Mouse (Mus musculus) heart, adult 2 months (tissue): ENCODE results near the gene Grrp1. TPM values are rescaled to one million over a fixed set of nuclear protein-coding genes. Genes with fewer than 3 reads are reported as not detected.

ENCODE experiments used
- DNase-seq, 2 experiments: peaks; one replicate each; pipeline ENCODE4 v3.0.0; 2021
- H3K27ac ChIP-seq: fragments of 200-600 bp; 2 replicates; pipeline ENCODE4 v1.8.1; 2022
- H3K27me3 ChIP-seq: fragments of 200-500 bp; 2 replicates; pipeline ENCODE4 v1.6.1; 2012; ENCODE audit warnings: mild to moderate bottlenecking, low read length, inconsistent platforms, mixed read lengths; ENCODE audit not compliant: control insufficient read depth, insufficient read depth
- H3K36me3 ChIP-seq: fragments of 200-500 bp; 2 replicates; pipeline ENCODE4 v1.6.1; 2012; ENCODE audit warnings: low read length, inconsistent platforms; ENCODE audit not compliant: control insufficient read depth, insufficient read depth
- H3K4me1 ChIP-seq: fragments of 200-500 bp; 2 replicates; pipeline ENCODE4 v1.6.1; 2011; ENCODE audit warnings: low read length; ENCODE audit not compliant: control insufficient read depth, insufficient read depth
- H3K4me3 ChIP-seq: fragments of 200-600 bp; 2 replicates; pipeline ENCODE4 v1.8.1; 2022
- H3K79me2 ChIP-seq: fragments of 200-500 bp; replicated peaks from 2 replicates; pipeline ENCODE4 v1.6.1; 2012; ENCODE audit warnings: mild to moderate bottlenecking, inconsistent platforms, low read length, moderate library complexity, mixed read lengths; ENCODE audit not compliant: control insufficient read depth, insufficient read depth
- H3K9ac ChIP-seq: fragments of 200-500 bp; 2 replicates; pipeline ENCODE4 v1.6.1; 2012; ENCODE audit warnings: low read depth, mild to moderate bottlenecking, control low read depth, inconsistent platforms, low read length, mixed read lengths
- CTCF ChIP-seq: fragments of 200-600 bp; IDR thresholded peaks from 2 replicates; pipeline ENCODE4 v1.8.1; 2022; ENCODE audit warnings: antibody characterized with exemption, mild to moderate bottlenecking, moderate library complexity
- EP300 ChIP-seq: fragments of 200-500 bp; IDR thresholded peaks from 2 replicates; pipeline ENCODE4 v1.6.1; 2011; ENCODE audit warnings: low read depth, low read length, control low read depth; ENCODE audit not compliant: insufficient read depth
- POLR2A ChIP-seq: fragments of 200-500 bp; IDR thresholded peaks from 2 replicates; pipeline ENCODE4 v1.6.1; 2011; ENCODE audit warnings: mild to moderate bottlenecking, low read depth, low read length, control low read depth; ENCODE audit not compliant: insufficient read depth
- WGBS: fragments of 180-500 bp; shearing (Covaris S2); methylation state at CpG from one replicate; pipeline ENCODE4 v1.1.7; 2018; 5-methylcytosine and 5-hydroxymethylcytosine counted together
- intact Hi-C: fragments of 180-260 bp; cut with DNase I; formaldehyde crosslinking; loops from one replicate; pipeline ENCODE4 v1.15.1; 2025
- polyA plus RNA-seq: library from polyadenylated mRNA; depleted of rRNA; stranded (reverse); fragments of >200 nt; gene quantifications from 2 replicates; pipeline ENCODE4 v1.2.3, GENCODE M21; 2012
- total RNA-seq, 2 experiments: library from RNA; stranded (reverse); gene quantifications; 2 replicates each; pipeline ENCODE4 v1.2.3; 2021

The Grrp1 gene
- total and polyA plus RNA-seq, 3 experiments = 5.2 to 11.0 (median 5.7) TPM

DNA sequence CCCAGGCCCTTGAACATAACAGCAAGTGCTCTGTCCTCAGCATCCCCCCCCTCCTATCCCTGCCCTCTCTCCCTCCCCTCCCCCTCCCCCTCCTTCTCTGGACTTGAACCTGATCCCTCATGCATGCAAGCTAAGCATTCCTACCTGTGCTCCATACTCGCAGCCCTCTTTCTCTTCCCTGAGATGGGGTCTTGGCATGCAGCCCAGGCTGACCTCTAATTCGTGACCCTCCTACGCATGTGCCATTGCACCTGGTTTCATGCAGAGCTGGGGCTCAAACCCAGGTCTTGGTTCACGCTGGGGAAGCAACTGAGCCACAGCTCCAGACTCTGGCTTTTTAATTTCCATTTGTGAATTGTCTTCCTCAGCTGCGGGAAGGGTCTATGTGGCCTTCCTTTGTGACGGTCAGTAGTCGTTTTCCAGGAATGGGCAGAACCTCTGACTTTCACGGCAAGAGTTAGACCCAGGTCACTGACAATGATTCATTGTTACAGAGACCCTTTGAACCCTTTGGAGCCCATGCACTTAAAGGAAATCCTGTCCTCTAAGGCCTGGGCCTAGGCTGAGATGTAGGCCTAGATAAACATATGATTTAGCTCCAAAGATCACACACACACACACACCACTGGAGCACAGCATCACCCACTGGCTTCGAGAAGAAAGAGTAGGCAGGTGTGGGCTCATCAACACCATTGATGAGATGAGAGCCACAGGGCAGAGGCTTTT, 12.1 kb upstream of the Grrp1 start:
- no peak for DNase-seq
- intact Hi-C loops = no loop called here
- Histone ChIP-seq H3K79me2 (no peaks in the 10 kb centered on the region), H3K4me3 (no peak overlapping the region), H3K4me1 (peaks cover 4% of the 10 kb centered on the region; the same call in 1 of the 2 replicates), H3K9ac (no peak overlapping the region), H3K27me3 (no peaks in the 10 kb centered on the region), H3K27ac (peak overlapping the region; percentile 47; the same call in 1 of the 2 replicates), H3K36me3 (no peaks in the 10 kb centered on the region)
- TF ChIP-seq EP300 = no peak
- peak; percentile 21; the same call in 1 of the 2 replicates for TF ChIP-seq CTCF
- 54% methylated on average over 9 of the region's 9 CpGs for WGBS

DNA sequence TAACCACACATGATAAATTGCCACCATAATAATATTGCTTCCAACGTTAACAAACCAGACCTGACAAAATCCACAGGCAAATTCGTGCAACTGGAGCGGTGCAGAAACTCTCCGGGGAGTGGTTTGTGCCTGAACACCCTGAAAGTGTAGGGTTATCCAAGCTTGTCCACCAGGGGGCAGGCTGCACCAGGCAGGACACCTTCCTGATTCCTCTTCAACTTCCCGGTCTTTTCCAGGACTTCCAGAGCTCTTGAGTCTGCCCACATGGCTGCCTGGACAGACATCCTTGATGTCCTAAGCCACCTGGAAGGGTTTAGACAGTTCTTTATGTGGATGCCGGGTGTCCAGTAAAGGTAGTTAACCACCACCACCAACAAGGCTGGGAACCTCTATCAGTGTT, 9.3 kb upstream of the Grrp1 start:
- Histone ChIP-seq H3K79me2 (no peaks in the 10 kb centered on the region), H3K27me3 (no peaks in the 10 kb centered on the region), H3K4me1 (peaks cover 4% of the 10 kb centered on the region; the same call in 1 of the 2 replicates), H3K4me3 (no peak overlapping the region), H3K9ac (no peak overlapping the region), H3K36me3 (no peaks in the 10 kb centered on the region), H3K27ac (no peak overlapping the region)
- 30% methylated on average over 6 of the region's 6 CpGs for WGBS
- intact Hi-C loops = loop anchor here (5.0 kb wide), 2 partner anchors 94 to 124 kb away; no protein-coding TSS in a partner anchor
- TF ChIP-seq CTCF (peak; percentile 86), EP300 (0 out of 2 replicates have a peak, but pooled peaks have one; percentile 42), POLR2A (no peak)
- peak in 1 of 2 experiments; percentile 69 for DNase-seq

DNA sequence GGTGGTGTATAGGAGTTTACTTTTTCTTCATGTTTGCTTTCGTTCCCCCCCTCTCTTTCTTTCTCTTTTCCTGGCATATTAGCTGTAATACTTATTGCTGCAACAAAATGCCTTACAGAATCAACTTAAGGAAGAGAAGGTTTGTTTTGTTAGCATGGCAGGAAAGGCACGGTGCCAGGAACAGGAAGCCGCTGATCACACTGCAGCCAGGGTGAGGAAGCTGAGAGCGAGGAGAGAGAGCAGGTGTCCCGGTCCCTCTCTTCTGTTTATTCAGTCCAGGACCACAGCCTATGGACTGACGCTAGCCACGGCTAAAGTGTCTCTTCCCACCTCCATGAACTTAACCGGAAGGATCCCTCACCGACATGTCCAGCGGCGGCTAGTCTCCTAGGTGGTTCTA, 4.4 kb upstream of the Grrp1 start:
- TF ChIP-seq CTCF (no peak), POLR2A (no peak), EP300 (no peak)
- no peak for DNase-seq
- Histone ChIP-seq H3K27me3 (no peaks in the 10 kb centered on the region), H3K79me2 (no peaks in the 10 kb centered on the region), H3K9ac (no peak overlapping the region), H3K4me3 (no peak overlapping the region), H3K27ac (peak overlapping the region; percentile 75), H3K36me3 (no peaks in the 10 kb centered on the region), H3K4me1 (peaks cover 7% of the 10 kb centered on the region)
- intact Hi-C loops = no loop called here
- 45% methylated on average over 11 of the region's 11 CpGs for WGBS

DNA sequence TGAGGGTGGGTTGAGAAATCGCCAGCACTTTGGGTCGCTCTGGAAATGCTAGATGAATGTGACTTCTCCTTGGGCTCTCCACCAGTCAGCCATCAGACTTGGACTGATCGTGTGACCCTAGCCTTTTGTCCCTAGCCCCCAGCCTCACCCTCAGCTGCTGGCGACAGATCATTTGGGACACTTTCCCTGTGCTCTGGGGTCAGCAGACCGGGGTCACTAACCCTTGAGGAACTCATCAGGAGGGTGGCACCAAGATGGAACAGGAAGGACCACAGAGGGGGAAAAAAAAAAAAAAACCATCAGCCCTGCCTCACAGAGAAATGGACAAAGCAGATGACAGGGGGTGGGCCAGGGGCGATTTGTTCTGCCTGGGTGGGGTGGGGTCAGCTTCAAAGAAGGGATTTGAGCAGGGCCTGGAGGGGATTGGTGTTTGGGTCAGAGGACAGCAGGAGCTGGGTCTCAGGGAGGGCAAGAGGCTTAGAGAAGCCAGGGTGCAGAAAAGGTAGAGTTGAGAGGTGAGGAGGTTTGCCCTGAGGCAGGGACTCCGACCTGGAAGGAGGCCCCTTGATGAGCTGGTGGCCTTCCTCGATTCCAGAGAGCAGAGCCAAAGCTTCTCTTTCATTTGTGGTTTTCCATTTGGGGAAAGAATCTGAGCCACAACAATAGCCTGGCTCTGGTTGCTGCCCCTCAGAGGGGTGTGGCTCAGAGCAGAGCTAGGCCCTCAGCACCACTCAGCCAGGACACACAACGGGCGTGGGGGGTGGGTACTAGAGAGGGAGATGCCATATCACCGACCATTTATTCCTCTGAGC, 3.5 kb upstream of the Grrp1 start:
- peak; percentile 26 to 38 for DNase-seq
- no peaks in the 10 kb centered on the region for H3K36me3 ChIP-seq
- no peaks in the 10 kb centered on the region for H3K27me3 ChIP-seq
- H3K4me3 ChIP-seq = no peak overlapping the region
- H3K27ac ChIP-seq = peak overlapping the region; percentile 75
- H3K9ac ChIP-seq = no peak overlapping the region
- WGBS = 38% methylated on average over 11 of the region's 11 CpGs
- TF ChIP-seq POLR2A (0 out of 2 replicates have a peak, but pooled peaks have one; percentile 20), CTCF (no peak)
- no peaks in the 10 kb centered on the region for H3K79me2 ChIP-seq
- intact Hi-C loops = no loop called here
- H3K4me1 ChIP-seq = peaks cover 7% of the 10 kb centered on the region

DNA sequence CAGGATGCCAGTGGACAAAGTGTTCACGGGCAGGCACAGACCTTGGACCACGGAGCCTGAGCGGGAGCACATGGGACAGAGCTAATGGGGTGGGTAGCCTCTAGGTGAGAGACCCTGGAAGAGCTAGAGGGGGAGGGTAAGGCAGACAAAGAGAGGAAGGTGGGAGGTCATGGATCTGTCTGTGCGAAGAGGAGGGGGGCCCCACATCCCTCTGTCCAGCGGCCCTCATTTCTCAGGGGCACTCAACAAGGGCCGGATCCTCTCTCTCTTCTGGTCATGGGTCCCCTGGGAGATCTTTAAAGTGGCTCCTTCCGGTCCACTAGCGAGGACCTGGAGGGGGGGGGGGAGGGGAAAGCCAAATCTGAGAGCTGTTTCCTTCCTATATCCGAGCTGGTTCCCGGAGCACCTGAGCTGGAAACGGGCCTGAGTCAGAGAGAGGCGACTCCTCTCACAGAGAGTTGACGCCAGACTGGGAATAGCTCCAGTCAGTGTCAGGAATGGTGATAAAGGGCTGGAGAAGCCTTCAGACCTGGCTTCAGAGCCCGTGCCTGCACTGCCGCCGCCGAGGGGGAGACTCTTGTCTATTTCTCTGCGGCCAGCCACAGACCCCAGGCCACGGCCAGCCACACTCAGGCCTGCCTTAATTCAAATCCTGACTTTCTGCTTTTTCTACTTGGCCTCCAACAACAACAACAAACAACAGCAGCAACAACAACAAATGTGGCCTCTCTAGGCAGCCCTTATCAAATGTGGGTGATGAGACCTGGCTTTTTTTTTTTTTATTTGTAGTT, 2.7 kb upstream of the Grrp1 start:
- TF ChIP-seq POLR2A (peak; percentile 50; the same call in 1 of the 2 replicates), EP300 (no peak), CTCF (no peak)
- intact Hi-C loops = no loop called here
- no peak overlapping the region; the same call in 1 of the 2 replicates for H3K4me3 ChIP-seq
- no peaks in the 10 kb centered on the region for H3K27me3 ChIP-seq
- peak overlapping the region; percentile 56 for H3K9ac ChIP-seq
- H3K4me1 ChIP-seq = peaks cover 7% of the 10 kb centered on the region
- H3K27ac ChIP-seq = peak overlapping the region; percentile 75
- DNase-seq = peak; percentile 45 to 63
- no peaks in the 10 kb centered on the region for H3K79me2 ChIP-seq
- 17% methylated on average over 19 of the region's 19 CpGs for WGBS
- H3K36me3 ChIP-seq = no peaks in the 10 kb centered on the region
